Mouse (Mus musculus): Measurements from ENCODE around the gene Fxyd3. TPM values are rescaled to one million over a fixed set of nuclear protein-coding genes. Genes with fewer than 3 reads are reported as not detected.

Gene Fxyd3
- polyA plus RNA-seq, 1 experiment from 2014 or later: not detected

DNA sequence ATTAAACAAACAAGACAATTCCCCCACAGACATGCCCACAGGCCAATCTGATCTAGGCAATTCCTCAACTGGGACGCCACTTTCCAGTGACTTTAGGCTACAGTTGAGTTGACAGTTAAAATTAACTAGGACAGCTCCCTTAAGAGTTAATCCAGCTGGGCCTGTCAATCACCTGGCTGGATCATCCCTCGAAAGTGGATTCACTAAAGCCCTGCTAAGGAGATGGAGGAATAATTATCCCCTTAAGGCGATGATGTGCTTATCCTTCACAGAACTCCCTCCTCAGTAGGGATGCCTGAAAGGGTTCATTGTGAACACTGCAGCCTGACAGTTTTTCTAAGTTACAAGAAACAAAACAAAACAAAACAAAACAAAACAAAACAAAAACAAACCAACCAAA lies 4.1 kb upstream of the Fxyd3 start:
- H3K36me3 ChIP-seq (ENCODE audit: control insufficient read depth, insufficient read depth, low read length): no peaks in the 10 kb centered on the region
- 31% methylated on average over 3 of the region's 3 CpGs for WGBS
- no peak for ATAC-seq
- no peak overlapping the region for H3K27ac ChIP-seq (ENCODE audit: low read length)
- H3K27me3 ChIP-seq (ENCODE audit: control insufficient read depth, insufficient read depth, low read depth, low read length): no peaks in the 10 kb centered on the region
- no peaks in the 10 kb centered on the region for H3K9me3 ChIP-seq (replicated peaks; ENCODE audit: control insufficient read depth, low read length, poor library complexity, severe bottlenecking)
- H3K9ac ChIP-seq (ENCODE audit: low read depth, low read length): no peak overlapping the region
- no peaks in the 10 kb centered on the region for H3K4me1 ChIP-seq (ENCODE audit: control insufficient read depth, insufficient read depth, low read length)
- H3K4me2 ChIP-seq (ENCODE audit: low read length): no peak overlapping the region
- no peak overlapping the region for H3K4me3 ChIP-seq (ENCODE audit: low read depth, low read length)

DNA sequence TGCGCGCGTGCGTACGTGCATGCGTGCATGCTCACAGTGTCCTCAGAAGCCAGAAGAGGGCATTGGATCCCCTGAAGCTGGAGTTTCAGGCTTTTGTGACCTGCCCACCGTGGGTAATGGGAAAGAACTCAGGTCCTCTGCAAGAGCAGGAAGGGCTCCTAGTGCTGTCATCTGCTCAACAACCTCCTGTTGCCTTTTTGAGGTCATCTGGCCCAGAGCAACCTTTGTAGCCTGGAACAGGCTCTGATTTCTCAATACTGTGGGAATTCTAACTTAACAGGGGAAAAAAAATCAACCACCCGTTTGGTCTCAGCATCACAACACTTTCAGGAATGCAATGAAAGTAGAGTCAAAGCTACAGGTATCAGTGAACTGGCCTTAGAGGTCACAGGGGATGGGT lies 3.2 kb upstream of the Fxyd3 start:
- H3K9ac ChIP-seq (ENCODE audit: low read depth, low read length): no peak overlapping the region
- no peak for ATAC-seq
- H3K9me3 ChIP-seq (replicated peaks; ENCODE audit: control insufficient read depth, low read length, poor library complexity, severe bottlenecking): no peaks in the 10 kb centered on the region
- no peak overlapping the region for H3K27ac ChIP-seq (ENCODE audit: low read length)
- H3K4me2 ChIP-seq (ENCODE audit: low read length): no peak overlapping the region
- H3K36me3 ChIP-seq (ENCODE audit: control insufficient read depth, insufficient read depth, low read length): no peaks in the 10 kb centered on the region
- H3K4me1 ChIP-seq (ENCODE audit: control insufficient read depth, insufficient read depth, low read length): no peaks in the 10 kb centered on the region
- H3K4me3 ChIP-seq (ENCODE audit: low read depth, low read length): no peak overlapping the region
- WGBS: 91% methylated on average over 8 of the region's 8 CpGs
- H3K27me3 ChIP-seq (ENCODE audit: control insufficient read depth, insufficient read depth, low read depth, low read length): no peaks in the 10 kb centered on the region

DNA sequence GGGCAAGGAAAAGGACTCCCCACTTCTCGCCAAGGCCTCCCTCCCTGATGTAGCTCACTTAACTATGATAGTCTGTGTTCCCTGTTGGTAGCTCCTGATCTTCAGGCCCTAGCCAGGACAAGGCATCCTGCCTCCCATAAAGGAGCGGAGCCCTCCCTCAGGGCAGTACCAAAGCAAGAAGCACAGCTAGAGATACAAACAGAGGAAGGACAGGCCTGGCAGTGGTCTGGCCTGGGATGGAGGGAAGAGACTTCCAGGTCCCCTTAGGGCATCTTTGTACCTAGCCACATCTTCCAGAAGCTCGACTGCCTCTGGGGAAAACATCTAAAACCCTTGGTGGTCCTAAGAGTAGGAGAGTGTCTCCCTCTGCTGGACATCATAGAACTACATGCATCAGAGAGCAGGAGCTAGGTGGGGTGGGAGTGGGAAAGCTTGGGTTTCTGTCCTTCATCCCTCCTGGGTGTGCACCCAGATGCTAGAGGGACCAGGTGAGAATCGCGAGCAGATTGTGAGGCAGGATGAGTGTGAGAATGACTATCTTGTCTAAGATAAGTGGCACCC lies 1.5 kb upstream of the Fxyd3 start:
- no peak overlapping the region for H3K27ac ChIP-seq (ENCODE audit: low read length)
- H3K36me3 ChIP-seq (ENCODE audit: control insufficient read depth, insufficient read depth, low read length): no peaks in the 10 kb centered on the region
- H3K4me3 ChIP-seq (ENCODE audit: low read depth, low read length): no peak overlapping the region
- H3K4me1 ChIP-seq (ENCODE audit: control insufficient read depth, insufficient read depth, low read length): no peaks in the 10 kb centered on the region
- H3K9ac ChIP-seq (ENCODE audit: low read depth, low read length): no peak overlapping the region
- no peaks in the 10 kb centered on the region for H3K9me3 ChIP-seq (replicated peaks; ENCODE audit: control insufficient read depth, low read length, poor library complexity, severe bottlenecking)
- no peak overlapping the region for H3K4me2 ChIP-seq (ENCODE audit: low read length)
- no peak for ATAC-seq
- 52% methylated on average over 5 of the region's 5 CpGs for WGBS
- no peaks in the 10 kb centered on the region for H3K27me3 ChIP-seq (ENCODE audit: control insufficient read depth, insufficient read depth, low read depth, low read length)

DNA sequence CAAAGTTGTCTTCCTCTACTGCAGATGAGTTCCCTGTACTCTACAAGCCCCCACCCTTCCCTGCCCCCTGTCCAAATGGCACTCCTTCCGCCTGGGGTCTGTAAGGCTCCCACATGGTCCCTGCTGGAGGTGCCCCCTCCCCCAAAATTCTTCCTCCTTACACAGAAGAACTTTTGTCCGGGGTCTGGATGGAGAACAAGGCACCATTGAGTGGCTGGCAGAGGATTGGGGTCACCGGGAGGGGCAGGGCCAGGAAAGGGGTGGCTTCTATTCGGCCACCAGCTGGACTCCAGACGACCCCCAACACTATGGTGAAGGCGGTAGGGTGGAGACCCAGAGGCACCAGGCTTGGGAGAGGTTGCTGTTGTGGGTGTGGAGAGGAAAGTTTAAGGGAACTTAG lies 966 bp upstream of the Fxyd3 start:
- Histone ChIP-seq H3K27me3 (ENCODE audit: control insufficient read depth, insufficient read depth, low read depth, low read length) (no peaks in the 10 kb centered on the region), H3K4me1 (ENCODE audit: control insufficient read depth, insufficient read depth, low read length) (no peaks in the 10 kb centered on the region), H3K9me3 (replicated peaks; ENCODE audit: control insufficient read depth, low read length, poor library complexity, severe bottlenecking) (no peaks in the 10 kb centered on the region), H3K4me2 (ENCODE audit: low read length) (no peak overlapping the region), H3K4me3 (ENCODE audit: low read depth, low read length) (no peak overlapping the region), H3K36me3 (ENCODE audit: control insufficient read depth, insufficient read depth, low read length) (no peaks in the 10 kb centered on the region), H3K9ac (ENCODE audit: low read depth, low read length) (no peak overlapping the region), H3K27ac (ENCODE audit: low read length) (no peak overlapping the region)
- ATAC-seq: no peak
- 69% methylated on average over 6 of the region's 6 CpGs for WGBS

DNA sequence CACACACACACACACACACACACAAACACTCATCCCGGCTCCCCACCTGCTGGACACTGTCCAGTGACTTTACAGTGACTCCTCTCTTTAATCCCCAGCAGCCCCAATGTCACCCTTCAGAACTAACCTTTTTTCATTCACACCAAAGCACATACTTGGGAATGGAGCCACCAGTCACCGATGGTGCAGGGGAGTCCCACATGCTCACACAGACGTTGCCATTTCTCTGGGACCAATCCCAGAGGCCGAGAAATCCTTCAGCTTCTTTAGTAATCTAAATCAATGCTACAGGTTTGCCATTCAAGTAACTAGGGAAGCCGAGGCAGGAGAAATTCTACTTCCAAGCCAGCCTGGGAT lies 1.8 kb downstream of the Fxyd3 start:
- ATAC-seq: no peak
- H3K27me3 ChIP-seq (ENCODE audit: control insufficient read depth, insufficient read depth, low read depth, low read length): no peaks in the 10 kb centered on the region
- no peak overlapping the region for H3K9ac ChIP-seq (ENCODE audit: low read depth, low read length)
- H3K4me3 ChIP-seq (ENCODE audit: low read depth, low read length): no peak overlapping the region
- no peak overlapping the region for H3K4me2 ChIP-seq (ENCODE audit: low read length)
- 70% methylated on average over 5 of the region's 5 CpGs for WGBS
- no peaks in the 10 kb centered on the region for H3K9me3 ChIP-seq (replicated peaks; ENCODE audit: control insufficient read depth, low read length, poor library complexity, severe bottlenecking)
- H3K27ac ChIP-seq (ENCODE audit: low read length): no peak overlapping the region
- H3K36me3 ChIP-seq (ENCODE audit: control insufficient read depth, insufficient read depth, low read length): no peaks in the 10 kb centered on the region
- H3K4me1 ChIP-seq (ENCODE audit: control insufficient read depth, insufficient read depth, low read length): peaks cover 2% of the 10 kb centered on the region; the same call in 1 of the 2 replicates

DNA sequence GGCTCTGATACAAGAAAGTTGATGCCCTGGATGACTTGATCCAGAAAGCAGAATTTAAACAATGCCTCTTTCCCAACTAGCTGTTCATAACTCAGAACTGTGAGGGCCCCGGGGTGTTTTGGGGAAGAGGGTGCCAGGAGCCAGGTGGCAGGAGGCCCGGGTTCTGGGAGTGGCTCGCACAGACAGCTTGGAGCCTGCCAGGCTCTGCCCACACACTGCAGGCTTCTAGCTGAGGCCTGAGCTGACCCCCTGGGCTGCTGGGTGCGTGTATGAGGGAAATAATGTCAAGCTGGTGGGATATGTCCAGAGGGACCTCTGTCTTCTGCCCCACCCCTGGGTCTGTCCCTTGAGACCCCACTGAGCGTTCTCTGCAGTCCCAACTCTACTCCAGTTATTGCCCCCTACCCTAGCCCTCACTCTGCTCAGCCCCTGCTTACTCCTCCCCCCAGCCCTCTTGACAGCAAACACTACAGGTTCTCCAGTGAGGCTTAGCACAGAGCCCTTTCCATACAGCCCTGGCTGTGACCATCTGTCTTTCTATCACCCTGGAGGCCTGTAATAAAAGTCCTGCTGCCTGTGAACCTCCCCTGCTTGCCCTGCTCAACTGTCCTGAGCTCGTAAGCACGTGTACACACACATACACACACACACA lies 2.3 kb downstream of the Fxyd3 start:
- WGBS: 61% methylated on average over 7 of the region's 7 CpGs
- peaks cover 2% of the 10 kb centered on the region; the same call in 1 of the 2 replicates for H3K4me1 ChIP-seq (ENCODE audit: control insufficient read depth, insufficient read depth, low read length)
- no peak for ATAC-seq

DNA sequence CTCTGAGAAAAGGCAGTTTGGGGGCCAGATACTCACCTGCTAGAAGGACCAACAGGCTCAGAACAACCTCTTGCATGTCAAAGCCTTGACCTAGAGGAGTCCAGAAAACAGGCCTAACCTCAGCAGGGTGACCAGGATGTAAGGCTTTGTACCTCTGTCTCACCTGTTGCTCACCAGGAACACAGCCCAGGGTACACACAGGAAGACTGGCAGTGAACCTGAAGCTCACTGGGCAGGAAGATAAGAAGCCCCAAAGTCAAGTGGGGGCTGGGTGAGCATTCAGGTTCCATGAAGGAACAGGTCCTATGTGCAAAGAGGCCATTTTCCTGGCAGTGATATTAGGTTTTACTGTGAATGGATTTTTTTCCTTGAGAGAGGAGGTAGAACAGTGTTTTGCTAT lies 3.0 kb downstream of the Fxyd3 start:
- Histone ChIP-seq H3K27ac (ENCODE audit: low read length) (no peak overlapping the region), H3K4me3 (ENCODE audit: low read depth, low read length) (no peak overlapping the region), H3K9ac (ENCODE audit: low read depth, low read length) (no peak overlapping the region), H3K27me3 (ENCODE audit: control insufficient read depth, insufficient read depth, low read depth, low read length) (no peaks in the 10 kb centered on the region), H3K4me2 (ENCODE audit: low read length) (no peak overlapping the region), H3K9me3 (replicated peaks; ENCODE audit: control insufficient read depth, low read length, poor library complexity, severe bottlenecking) (no peaks in the 10 kb centered on the region), H3K4me1 (ENCODE audit: control insufficient read depth, insufficient read depth, low read length) (peaks cover 2% of the 10 kb centered on the region; the same call in 1 of the 2 replicates), H3K36me3 (ENCODE audit: control insufficient read depth, insufficient read depth, low read length) (no peaks in the 10 kb centered on the region)
- no peak for ATAC-seq

More for the DNA sequence above, 2.3 kb downstream of the Fxyd3 start:
- H3K4me2 ChIP-seq (ENCODE audit: low read length): no peak overlapping the region
- H3K9me3 ChIP-seq (replicated peaks; ENCODE audit: control insufficient read depth, low read length, poor library complexity, severe bottlenecking): no peaks in the 10 kb centered on the region
- no peaks in the 10 kb centered on the region for H3K36me3 ChIP-seq (ENCODE audit: control insufficient read depth, insufficient read depth, low read length)
- H3K9ac ChIP-seq (ENCODE audit: low read depth, low read length): no peak overlapping the region
- H3K4me3 ChIP-seq (ENCODE audit: low read depth, low read length): no peak overlapping the region
- no peaks in the 10 kb centered on the region for H3K27me3 ChIP-seq (ENCODE audit: control insufficient read depth, insufficient read depth, low read depth, low read length)
- H3K27ac ChIP-seq (ENCODE audit: low read length): no peak overlapping the region

DNA sequence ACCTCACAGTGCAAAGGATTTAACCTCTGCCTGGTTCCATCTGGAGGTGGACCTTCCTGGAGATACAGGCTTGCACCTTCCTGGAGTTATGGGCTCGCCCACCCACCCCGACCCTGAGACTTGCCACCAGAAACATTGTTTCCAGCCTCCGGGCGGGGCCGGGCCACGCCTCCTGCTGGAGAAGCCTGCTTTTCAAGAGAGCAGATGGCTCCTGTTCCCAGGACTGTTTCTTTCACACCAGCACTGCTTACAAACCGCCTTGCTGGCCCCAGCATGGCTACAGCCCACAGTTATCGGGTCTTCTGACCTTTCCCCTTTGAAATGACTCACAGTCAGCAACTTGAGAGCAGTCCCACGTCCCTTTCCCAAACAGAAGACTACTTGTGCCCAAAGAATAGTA lies 4.2 kb downstream of the Fxyd3 start:
- peaks cover 2% of the 10 kb centered on the region; the same call in 1 of the 2 replicates for H3K4me1 ChIP-seq (ENCODE audit: control insufficient read depth, insufficient read depth, low read length)
- no peak for ATAC-seq
- no peaks in the 10 kb centered on the region for H3K36me3 ChIP-seq (ENCODE audit: control insufficient read depth, insufficient read depth, low read length)
- WGBS: 64% methylated on average over 9 of the region's 9 CpGs
- H3K4me3 ChIP-seq (ENCODE audit: low read depth, low read length): no peak overlapping the region
- no peaks in the 10 kb centered on the region for H3K27me3 ChIP-seq (ENCODE audit: control insufficient read depth, insufficient read depth, low read depth, low read length)
- no peak overlapping the region for H3K9ac ChIP-seq (ENCODE audit: low read depth, low read length)
- H3K9me3 ChIP-seq (replicated peaks; ENCODE audit: control insufficient read depth, low read length, poor library complexity, severe bottlenecking): no peaks in the 10 kb centered on the region
- no peak overlapping the region for H3K27ac ChIP-seq (ENCODE audit: low read length)
- H3K4me2 ChIP-seq (ENCODE audit: low read length): no peak overlapping the region

DNA sequence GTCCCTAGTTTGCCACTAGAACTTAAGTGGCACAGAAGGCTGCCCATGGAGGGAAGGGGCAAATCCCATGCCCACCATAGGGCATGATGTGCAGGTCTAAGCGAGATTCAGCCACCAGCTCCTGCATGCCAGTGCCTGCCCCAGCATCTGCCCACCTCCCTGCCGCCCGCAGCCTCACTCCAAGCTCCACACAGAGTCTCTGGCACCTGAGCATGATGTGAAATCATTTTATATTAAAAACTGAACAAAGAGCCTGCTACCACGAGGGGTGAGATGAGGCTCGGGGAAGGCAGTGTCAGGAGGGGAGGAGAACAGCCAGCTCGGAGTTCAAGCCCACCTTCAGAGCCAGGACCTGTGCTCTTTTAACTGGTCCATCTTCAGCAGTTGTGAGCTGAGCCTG lies 6.2 kb downstream of the Fxyd3 start:
- 79% methylated on average over 6 of the region's 6 CpGs for WGBS
- no peak overlapping the region for H3K4me3 ChIP-seq (ENCODE audit: low read depth, low read length)
- H3K9me3 ChIP-seq (replicated peaks; ENCODE audit: control insufficient read depth, low read length, poor library complexity, severe bottlenecking): no peaks in the 10 kb centered on the region
- no peak for ATAC-seq
- no peak overlapping the region for H3K27ac ChIP-seq (ENCODE audit: low read length)
- H3K4me2 ChIP-seq (ENCODE audit: low read length): no peak overlapping the region
- no peaks in the 10 kb centered on the region for H3K36me3 ChIP-seq (ENCODE audit: control insufficient read depth, insufficient read depth, low read length)
- peaks cover 2% of the 10 kb centered on the region; the same call in 1 of the 2 replicates for H3K4me1 ChIP-seq (ENCODE audit: control insufficient read depth, insufficient read depth, low read length)
- no peaks in the 10 kb centered on the region for H3K27me3 ChIP-seq (ENCODE audit: control insufficient read depth, insufficient read depth, low read depth, low read length)
- H3K9ac ChIP-seq (ENCODE audit: low read depth, low read length): no peak overlapping the region

Measured in midbrain, embryonic 16.5 days (tissue).